Mouse (Mus musculus): Measurements from ENCODE around the gene Drc3. TPM values are rescaled to one million over a fixed set of nuclear protein-coding genes. Genes with fewer than 3 reads are reported as not detected.
A peak's percentile ranks its signal among the peaks of the same experiment; 100 is the strongest.
"Not testable (repeated sequence)": the region's sequence is repeated elsewhere in the genome, so short reads cannot be mapped to it uniquely, and the experiment has no call there.

The Drc3 gene
- total RNA-seq, 2 experiments from 2014 or later, result 4.3 TPM; not detected in 1

DNA sequence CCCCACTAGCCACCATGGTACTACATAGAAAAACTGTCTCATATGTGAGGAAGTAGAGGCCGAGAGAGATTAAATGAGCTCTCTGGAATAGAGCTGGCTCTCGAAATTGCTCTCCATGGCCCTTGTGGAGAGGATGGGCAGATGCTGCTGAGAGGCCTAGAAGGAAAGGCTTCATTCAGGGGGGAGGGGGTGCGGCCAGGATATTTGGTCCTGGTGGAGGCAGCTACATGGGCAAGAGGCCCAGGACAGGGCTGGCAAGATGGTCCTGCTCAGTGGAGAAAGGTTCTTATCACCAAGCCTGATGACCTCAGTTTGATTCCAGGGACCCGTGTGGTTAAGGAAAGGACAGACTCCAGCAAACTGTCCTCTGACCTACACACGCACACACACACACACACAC, 32.8 kb downstream of the Drc3 start:
- ATAC-seq (replicated peaks; ENCODE audit: poor library complexity), result no peak

DNA sequence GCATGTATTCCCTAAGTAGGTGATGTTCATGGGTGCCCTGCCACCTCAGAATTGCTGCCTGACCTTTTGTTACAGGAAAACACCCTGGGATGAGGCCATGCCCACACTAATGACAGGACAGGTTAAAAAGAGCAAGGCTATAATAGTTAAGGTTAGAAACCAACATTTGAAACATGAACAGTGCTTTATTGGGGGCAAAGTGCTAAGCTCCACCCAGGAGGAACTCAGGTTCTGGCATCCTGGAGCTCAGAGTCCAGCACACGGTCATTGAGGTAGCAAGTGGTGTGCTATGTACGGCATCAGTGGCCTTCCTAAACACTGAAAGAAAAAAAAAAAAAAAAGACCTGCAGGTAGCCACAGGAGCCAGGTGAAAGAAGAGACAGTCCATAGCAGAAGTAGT, 34.8 kb downstream of the Drc3 start:
- no peak for ATAC-seq (replicated peaks; ENCODE audit: poor library complexity)

GRCm38 (mm10) chr11:60391346-60391745, 38.2 kb downstream of the Drc3 start:
- ATAC-seq (replicated peaks; ENCODE audit: poor library complexity), result no peak

GRCm38 (mm10) chr11:60396546-60396945, 43.4 kb downstream of the Drc3 start:
- no peak for ATAC-seq (replicated peaks; ENCODE audit: poor library complexity)

GRCm38 (mm10) chr11:60397172-60397571, 44.0 kb downstream of the Drc3 start:
- ATAC-seq (replicated peaks; ENCODE audit: poor library complexity), result no peak

GRCm38 (mm10) chr11:60406606-60407005, 53.5 kb downstream of the Drc3 start:
- no peak for ATAC-seq (replicated peaks; ENCODE audit: poor library complexity)

DNA sequence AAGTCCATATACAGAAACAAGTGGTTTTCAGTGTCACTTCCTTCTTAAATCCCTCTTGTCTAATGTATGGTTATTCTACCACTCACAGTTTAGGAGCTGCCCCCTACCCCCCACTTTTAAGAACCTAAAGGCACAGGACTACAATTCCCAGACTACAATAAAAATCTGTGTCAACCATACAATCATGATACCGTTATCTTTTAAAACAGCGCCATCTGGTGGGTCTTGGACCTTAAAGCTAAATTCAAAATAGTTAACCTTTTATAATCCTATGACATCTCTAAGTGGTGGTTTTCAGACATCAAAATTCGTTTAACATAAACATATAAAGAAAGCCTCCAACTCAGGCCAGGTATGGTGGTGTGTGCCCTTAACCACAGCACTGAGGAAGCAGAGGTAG, 59.0 kb downstream of the Drc3 start:
- ATAC-seq (replicated peaks; ENCODE audit: poor library complexity), result 0 out of 2 replicates have a peak, but pooled peaks have one; percentile 13

GRCm38 (mm10) chr11:60412921-60413320, 59.8 kb downstream of the Drc3 start:
- no peak for ATAC-seq (replicated peaks; ENCODE audit: poor library complexity)

DNA sequence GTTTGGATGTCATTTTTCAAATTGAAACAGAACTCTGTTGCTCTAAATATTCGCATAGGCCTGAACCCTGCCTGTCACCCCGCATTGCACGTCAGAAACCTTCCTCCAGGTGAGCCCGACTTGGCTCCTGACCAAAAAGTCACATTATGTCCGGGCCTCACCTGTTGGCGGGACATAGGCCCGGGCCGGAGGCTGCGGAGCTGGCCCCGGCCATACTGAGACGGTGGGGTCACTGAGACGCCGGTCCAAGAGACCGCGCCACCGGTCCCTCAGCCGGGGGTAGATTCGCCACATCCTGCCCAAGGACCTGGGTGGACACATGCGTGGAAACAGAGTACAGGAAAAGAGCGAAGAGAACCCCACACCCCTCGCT, 63.4 kb downstream of the Drc3 start:
- peak; percentile 7 for ATAC-seq (replicated peaks; ENCODE audit: poor library complexity)

GRCm38 (mm10) chr11:60416963-60417716, 64.0 kb downstream of the Drc3 start, which contains the start of gene Gid4:
TSS of gene Gid4 (plus strand) at chr11:60417145.
- ATAC-seq (replicated peaks; ENCODE audit: poor library complexity), result peak; percentile 94

DNA sequence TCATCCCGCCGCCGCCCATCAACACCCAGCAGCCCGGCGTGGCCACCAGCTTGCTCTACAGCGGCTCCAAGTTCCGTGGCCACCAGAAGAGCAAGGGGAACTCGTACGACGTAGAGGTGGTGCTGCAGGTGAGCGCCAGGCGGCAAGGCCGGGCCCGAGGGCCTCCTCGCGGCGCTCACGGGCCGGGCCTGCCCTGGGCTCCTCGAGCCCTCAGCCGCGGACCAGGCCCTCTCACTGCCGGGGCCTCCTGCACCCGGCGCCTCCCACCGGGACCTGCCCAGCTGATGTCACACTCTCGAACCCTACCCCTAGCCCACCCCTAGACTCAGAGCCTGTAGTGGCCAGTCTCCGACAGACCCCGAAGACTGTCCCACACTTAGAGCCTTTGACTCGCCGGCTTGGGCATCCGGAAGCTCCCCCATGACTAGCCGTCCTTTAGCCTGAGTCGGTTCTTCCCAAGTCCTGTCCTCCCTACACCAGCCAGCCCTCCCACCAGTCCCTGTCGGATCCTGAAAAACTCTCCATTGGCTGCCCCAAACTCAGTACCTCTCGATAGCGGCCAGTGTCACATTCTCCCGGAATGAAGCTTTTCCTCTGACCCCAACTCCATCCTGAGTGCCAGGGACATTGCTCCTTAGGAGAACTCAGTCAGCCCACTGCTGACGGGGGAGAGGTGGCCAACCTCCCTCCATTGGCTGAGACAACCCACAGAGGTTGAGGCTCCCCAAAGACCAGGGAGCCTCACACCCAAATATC, 64.8 kb downstream of the Drc3 start, which contains the start of gene Atpaf2:
TSS of gene Atpaf2 (minus strand) at position 741 of the 756 bp plus-strand sequence.
- no peak for ATAC-seq (replicated peaks; ENCODE audit: poor library complexity)

- ATAC-seq (replicated peaks; ENCODE audit: poor library complexity), result no peak
These were observed 65.3 kb downstream of the Drc3 start for GRCm38 (mm10) chr11:60418473-60418803.

DNA sequence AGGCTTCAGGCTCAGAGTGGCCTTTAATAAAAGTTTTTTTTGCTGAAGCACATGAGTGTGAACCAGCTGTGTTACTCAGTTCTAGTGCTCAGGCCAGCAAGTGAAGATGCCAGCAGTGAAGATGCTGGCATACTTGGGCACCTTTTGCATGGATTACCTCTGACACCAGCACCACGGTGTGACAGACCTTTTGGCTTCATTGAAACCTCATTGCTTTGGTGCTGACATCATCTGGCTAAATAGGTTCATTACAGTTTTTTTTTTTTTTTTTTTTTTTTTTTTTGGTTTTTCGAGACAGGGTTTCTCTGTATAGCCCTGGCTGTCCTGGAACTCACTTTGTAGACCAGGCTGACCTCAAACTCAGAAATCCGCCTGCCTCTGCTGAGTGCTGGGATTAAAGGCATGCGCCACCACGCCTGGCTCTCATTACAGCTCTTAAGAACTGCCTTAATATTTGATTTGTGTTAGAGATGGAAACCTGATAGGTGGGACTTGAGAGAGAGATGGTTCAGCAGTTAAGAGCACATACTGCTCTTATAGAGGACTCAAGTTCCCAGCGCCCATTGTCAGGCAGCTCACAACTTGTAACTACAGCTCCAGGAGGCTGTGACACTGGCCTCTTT, 69.0 kb downstream of the Drc3 start:
- 0 out of 2 replicates have a peak, but pooled peaks have one; percentile 30 for ATAC-seq (replicated peaks; ENCODE audit: poor library complexity)

DNA sequence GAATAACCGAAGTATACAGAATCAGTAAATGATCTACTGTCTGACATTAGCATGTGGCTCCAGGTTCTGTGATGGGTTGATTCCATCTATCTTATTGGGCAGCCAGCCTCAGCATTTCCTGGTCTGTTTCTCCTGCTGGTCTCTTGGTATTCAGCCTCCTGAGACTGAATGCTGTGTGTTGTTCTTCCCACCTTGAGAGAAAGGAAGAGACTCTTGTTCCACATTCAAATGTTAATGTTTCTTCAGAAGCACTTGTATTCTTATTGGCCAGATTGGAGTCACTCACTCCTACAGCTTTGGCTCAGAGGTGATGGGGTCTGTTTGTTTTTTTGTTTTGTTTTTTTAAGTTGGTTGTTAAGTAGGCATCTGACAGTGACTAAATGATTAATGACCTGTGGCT, 69.9 kb downstream of the Drc3 start:
- no peak for ATAC-seq (replicated peaks; ENCODE audit: poor library complexity)

DNA sequence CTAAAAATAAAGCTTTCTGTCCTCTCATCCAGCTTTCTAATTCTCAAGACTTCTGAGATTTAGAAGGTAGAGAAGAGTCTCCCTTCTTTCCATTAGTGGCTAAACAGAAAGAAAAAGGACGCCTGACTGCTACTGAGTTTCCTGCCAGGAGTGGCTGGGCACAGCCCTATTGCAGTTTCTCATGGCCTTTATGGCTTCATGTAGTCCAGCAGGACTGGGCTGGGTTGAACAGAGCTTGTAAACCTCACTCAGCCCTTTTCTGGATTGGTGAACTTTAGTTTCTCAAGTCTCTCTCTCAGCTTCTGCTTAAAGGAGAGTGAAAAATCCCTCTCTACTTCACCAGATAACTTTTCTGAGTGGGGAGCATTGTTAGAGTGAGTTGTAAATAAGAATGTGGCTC, 73.3 kb downstream of the Drc3 start:
- no peak for ATAC-seq (replicated peaks; ENCODE audit: poor library complexity)

- ATAC-seq (replicated peaks; ENCODE audit: poor library complexity), result no peak
These were observed 74.5 kb downstream of the Drc3 start for GRCm38 (mm10) chr11:60427628-60428027.

DNA sequence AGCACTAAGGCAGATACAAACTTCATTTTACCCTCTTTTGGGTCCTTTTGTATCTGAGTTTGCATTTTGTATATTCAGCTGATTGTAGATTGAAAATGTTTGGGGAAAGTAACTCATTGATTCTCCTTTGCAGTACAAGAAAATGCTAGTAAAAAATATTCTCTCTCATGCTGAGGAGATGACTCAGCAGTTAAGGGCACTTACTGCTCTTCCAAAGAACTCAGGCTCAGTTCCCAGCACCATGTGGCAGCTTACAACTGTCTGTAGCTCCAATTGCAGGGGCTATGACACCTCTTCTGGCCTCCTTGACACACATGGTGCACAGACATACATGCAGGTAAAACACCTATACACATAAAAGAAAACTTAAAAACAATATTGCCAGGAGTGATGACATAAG, 80.4 kb downstream of the Drc3 start:
- no peak for ATAC-seq (replicated peaks; ENCODE audit: poor library complexity)

DNA sequence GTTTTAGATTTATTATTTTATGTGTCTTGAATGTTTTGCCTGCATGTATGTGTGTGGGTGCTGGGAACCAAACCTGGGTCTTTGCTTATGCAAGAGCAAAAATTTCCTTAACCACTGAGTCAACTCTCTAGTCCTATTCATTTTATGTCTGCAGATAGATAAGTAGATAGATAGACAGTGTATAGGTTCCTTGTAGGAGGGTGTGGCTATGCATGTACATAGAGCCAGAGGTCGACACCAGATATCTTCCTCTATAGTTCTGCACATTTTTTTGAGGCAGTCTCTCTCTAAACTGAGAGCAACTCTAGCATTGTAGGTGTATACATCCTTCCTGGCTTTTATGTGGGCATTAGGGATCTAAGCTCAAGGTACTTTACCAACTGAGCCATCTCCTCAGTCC, 82.0 kb downstream of the Drc3 start:
- ATAC-seq (replicated peaks; ENCODE audit: poor library complexity), result no peak

DNA sequence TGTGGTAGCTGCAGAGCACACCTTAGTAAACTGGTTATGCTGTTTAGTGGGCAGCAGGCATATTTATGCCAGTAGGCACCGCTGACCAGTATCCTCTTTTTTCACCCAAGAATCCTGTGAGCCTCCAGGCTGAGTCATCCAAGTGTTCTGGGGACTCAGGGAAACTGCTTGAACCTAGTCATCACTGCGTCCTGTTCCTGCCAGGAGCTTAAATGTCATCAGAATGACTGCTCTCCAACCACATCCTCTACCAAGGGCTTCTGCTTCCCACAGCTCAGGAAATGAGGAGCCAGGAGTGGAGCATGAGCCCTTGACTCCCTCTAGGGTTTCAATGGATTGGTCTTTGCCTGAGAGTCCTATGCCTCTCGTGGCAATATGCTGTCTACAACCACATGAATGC, 83.5 kb downstream of the Drc3 start:
- ATAC-seq (replicated peaks; ENCODE audit: poor library complexity), result no peak

DNA sequence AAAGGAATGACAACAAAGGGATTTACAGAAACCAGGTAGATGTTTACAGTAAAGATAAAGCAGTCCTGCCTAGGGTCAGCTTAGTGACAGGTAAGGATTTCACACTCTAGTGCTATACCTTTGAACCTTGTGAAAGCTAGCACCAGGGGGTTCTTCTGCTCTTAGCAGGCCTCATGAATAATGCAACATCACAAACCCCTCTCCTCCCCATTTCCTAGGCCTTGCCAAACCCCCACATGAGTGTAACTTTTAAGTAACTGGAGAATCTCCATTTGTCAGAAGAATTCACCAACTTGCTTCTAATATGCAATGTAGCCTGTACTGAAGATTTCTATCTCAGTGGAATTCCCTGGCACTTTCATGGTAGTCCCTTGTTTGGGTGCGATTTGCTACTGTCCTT, 86.5 kb downstream of the Drc3 start:
- not testable (repeated sequence) for ATAC-seq (replicated peaks; ENCODE audit: poor library complexity)

DNA sequence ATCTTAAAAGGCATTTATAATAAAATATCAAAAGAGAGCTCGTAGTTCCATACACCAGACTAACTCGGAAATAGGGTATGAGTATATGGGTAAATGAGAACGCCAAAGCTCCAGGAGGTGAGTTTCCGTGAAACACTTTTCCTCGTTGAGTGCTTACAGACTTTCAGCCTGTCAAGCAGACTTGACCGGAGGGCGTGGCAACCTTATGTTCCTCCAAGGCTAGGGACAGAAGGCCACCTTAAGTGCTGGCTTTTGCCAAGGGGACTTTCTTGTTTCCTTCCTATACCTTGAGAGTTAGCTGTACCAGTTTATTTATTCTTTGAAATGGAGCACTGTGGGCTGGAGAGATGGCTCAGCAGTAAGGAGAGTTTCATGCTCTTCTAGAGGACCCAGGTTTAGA, 87.0 kb downstream of the Drc3 start:
- no peak for ATAC-seq (replicated peaks; ENCODE audit: poor library complexity)

- no peak for ATAC-seq (replicated peaks; ENCODE audit: poor library complexity)
These were observed 89.8 kb downstream of the Drc3 start for GRCm38 (mm10) chr11:60442896-60443295.
